In the genomic region with DNA sequence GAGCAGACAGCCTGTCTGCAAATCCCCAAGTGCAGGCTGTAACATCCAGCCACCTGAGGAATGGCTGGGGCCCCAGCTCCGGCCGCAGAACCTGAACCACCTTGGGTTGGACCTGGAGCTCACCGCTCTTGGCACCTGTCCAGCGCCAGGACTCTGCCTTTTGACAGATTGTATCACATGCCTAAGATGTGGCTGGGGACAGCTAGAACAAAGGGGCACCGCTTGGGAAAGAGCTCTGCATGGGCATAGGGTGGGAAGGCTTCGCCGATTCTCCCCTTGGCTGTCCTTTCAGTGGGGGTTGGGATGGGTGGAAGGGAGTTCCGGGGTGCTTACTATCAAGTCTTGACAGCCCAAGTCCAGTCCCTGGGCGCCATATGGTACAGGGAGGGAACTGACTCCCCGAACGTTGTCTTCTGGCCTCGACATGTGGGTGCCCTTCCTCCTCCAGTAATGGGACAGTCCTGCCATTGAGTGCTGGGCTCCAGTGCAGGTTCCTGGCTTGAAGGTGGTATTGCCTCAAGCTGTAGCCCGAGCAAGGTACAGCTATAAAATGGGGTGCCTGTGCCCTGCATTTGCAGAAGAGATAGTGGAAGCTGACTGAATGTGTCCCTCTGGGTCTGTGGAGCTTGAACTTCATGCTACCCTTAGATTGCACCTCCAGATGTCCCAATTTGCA, we compare ENCODE assay signal across 1 mouse cellular context.
TF ChIP-seq lines count a peak whose summit lies in the region.

No protein-coding gene starts in this region.

TF ChIP-seq in C2C12, 6 proteins besides CTCF, POLR2A, EP300 and RAD21 (continued from another document):
- TF ChIP-seq FOSL1 (IDR thresholded peaks at IDR 0.05; ENCODE audit: insufficient read depth, low read length, poor library complexity, severe bottlenecking): no peak
- TF ChIP-seq MYOD1 (IDR thresholded peaks at IDR 0.05; ENCODE audit: control insufficient read depth, insufficient read length, low read depth): no peak
- TF ChIP-seq MYOG (IDR thresholded peaks at IDR 0.05; ENCODE audit: control insufficient read depth, extremely low read depth, insufficient read length): no peak
- no peak for TF ChIP-seq MAX (IDR thresholded peaks at IDR 0.05)
- no peak for TF ChIP-seq USF1 (IDR thresholded peaks at IDR 0.05; ENCODE audit: low read depth)
